Mouse (Mus musculus) forebrain, embryonic 14.5 days (tissue): ENCODE data around the gene Foxn3. TPM values are rescaled to one million over a fixed set of nuclear protein-coding genes. Genes with fewer than 3 reads are reported as not detected.
A peak's percentile ranks its signal among the peaks of the same experiment; 100 is the strongest.

ENCODE experiments used
- ATAC-seq: fragments of 200-750 bp; cut with Nextera tagmentation; 2 replicates; pipeline ENCODE4 v1.8.0; 2017; ENCODE audit warnings: mild to moderate bottlenecking, moderate library complexity
- DNase-seq: peaks from one replicate; pipeline ENCODE4 v3.0.0-alpha.2; 2015; ENCODE audit warnings: low spot score
- H3K27ac ChIP-seq: fragments of 300-500 bp; sonication (generic); 2 replicates; pipeline ENCODE4 v1.5.1; 2014; ENCODE audit warnings: low read depth, mild to moderate bottlenecking, control low read depth, low read length, moderate library complexity
- H3K27me3 ChIP-seq: fragments of 300-500 bp; sonication (generic); replicated peaks from 2 replicates; pipeline ENCODE4 v1.6.1; 2014; ENCODE audit warnings: low read length, control low read depth, mixed read lengths; ENCODE audit not compliant: control insufficient read depth, insufficient read depth
- H3K36me3 ChIP-seq: fragments of 300-500 bp; sonication (generic); 2 replicates; pipeline ENCODE4 v1.6.1; 2014; ENCODE audit warnings: low read length, control low read depth; ENCODE audit not compliant: control insufficient read depth, insufficient read depth
- H3K4me1 ChIP-seq: fragments of 300-500 bp; sonication (generic); 2 replicates; pipeline ENCODE4 v1.6.1; 2014; ENCODE audit warnings: antibody characterized with exemption, low read length, control low read depth; ENCODE audit not compliant: control insufficient read depth, insufficient read depth
- H3K4me2 ChIP-seq: fragments of 300-500 bp; sonication (generic); 2 replicates; pipeline ENCODE4 v1.6.1; 2014; ENCODE audit warnings: mild to moderate bottlenecking, control low read depth, low read length
- H3K4me3 ChIP-seq: fragments of 300-500 bp; sonication (generic); 2 replicates; pipeline ENCODE4 v1.5.1; 2014; ENCODE audit warnings: low read depth, low read length, control low read depth
- H3K9ac ChIP-seq: fragments of 300-500 bp; sonication (generic); 2 replicates; pipeline ENCODE4 v1.6.1; 2014; ENCODE audit warnings: mild to moderate bottlenecking, low read length, control low read depth, moderate library complexity
- H3K9me3 ChIP-seq: fragments of 300-500 bp; sonication (generic); replicated peaks from 2 replicates; pipeline ENCODE4 v1.6.1; 2016; ENCODE audit warnings: low read length, control low read depth, mixed read lengths; ENCODE audit not compliant: control insufficient read depth
- whole genome bisulfite sequencing: fragments of 180-500 bp; shearing (Covaris S2); extraction: QIAGEN DNeasy Blood & Tissue Kit; methylation state at CpG from one replicate; pipeline ENCODE4 v1.1.7; 2014; 5-methylcytosine and 5-hydroxymethylcytosine counted together
- polyA plus RNA-seq: library from polyadenylated mRNA; unstranded; fragments of >200 nt; fragmentation: Nextera tagmentation; extraction: Ambion mirVana; gene quantifications from 2 replicates; pipeline ENCODE4 v1.2.1, GENCODE M21; 2014

Gene Foxn3
- polyA plus RNA-seq, 1 experiment from 2014 or later: 61.6 TPM

DNA sequence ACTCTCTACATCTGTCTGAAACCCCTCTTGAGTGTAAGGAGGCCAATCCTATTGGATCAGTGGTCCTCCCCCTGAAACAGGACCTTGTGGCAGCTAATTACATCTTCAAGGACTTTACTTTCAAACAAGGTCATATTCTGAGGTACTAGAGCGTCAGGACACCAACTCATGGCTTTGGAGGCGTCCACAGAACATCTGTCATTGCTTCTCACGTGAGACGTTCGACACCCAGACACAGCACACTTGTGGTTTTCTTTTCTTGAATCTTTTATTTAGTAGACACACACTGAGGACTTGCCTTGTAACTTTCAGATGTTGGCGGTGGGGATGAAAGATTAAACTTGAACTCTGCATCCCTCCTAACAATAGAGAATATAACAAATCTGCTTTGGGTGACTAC lies 265.1 kb downstream of the Foxn3 start:
- Histone ChIP-seq H3K4me1 (peaks cover 38% of the 10 kb centered on the region), H3K4me3 (no peak overlapping the region), H3K27me3 (no peaks in the 10 kb centered on the region), H3K4me2 (no peak overlapping the region), H3K9me3 (no peaks in the 10 kb centered on the region), H3K36me3 (no peaks in the 10 kb centered on the region), H3K27ac (no peak overlapping the region), H3K9ac (no peak overlapping the region)
- WGBS: 69% methylated on average over 6 of the region's 6 CpGs
- ATAC-seq (no peak), DNase-seq (no peak)

DNA sequence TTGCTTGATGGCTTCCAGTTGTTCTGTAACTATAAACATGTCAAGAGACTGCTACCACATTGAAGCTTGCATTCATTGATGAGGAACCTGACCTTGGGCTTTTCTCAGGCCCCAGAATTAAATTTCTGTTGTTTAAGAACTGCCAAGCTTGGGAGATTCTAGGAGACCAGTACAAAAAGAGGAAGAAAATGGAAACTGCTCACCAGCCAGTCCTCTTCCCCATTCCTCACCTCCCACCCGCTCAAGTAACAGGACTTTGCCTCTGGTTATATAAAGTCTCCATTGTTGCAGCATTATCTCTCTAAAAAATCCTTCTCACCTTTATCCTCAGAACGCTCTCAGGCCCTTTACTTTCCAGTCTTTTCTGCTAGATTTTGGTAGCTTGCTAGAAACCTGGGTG lies 265.6 kb downstream of the Foxn3 start:
- H3K4me1 ChIP-seq: peaks cover 42% of the 10 kb centered on the region
- no peak for ATAC-seq

DNA sequence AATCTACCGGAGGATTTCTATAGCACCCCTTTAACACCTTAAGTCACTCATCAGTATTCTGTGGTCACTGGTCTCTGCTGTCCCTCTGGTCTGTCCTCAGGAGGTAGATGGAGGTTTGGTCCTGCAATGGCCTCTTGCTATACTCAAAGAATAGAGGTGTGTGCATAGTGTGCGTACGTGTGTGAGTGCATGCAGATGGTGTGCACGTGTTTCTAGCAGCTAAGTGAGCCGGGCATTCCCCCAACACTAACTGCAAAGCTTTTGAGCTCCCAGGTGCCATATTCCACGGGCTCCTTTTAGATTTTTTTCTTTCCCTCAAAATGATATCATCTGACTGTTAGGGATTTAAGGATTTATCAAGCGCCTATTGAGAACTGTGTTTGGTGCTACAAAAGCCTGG lies 269.9 kb downstream of the Foxn3 start:
- Histone ChIP-seq H3K4me2 (no peak overlapping the region), H3K4me1 (peaks cover 30% of the 10 kb centered on the region), H3K9ac (no peak overlapping the region), H3K27ac (no peak overlapping the region), H3K4me3 (no peak overlapping the region), H3K27me3 (no peaks in the 10 kb centered on the region), H3K36me3 (no peaks in the 10 kb centered on the region), H3K9me3 (no peaks in the 10 kb centered on the region)
- ATAC-seq (no peak), DNase-seq (peak; percentile 20)
- WGBS: 64% methylated on average over 7 of the region's 7 CpGs

More for the DNA sequence above, 265.6 kb downstream of the Foxn3 start:
- WGBS: 83% methylated on average over 2 of the region's 2 CpGs
- Histone ChIP-seq H3K27me3 (no peaks in the 10 kb centered on the region), H3K4me2 (no peak overlapping the region), H3K27ac (no peak overlapping the region), H3K4me3 (no peak overlapping the region), H3K9me3 (no peaks in the 10 kb centered on the region), H3K9ac (no peak overlapping the region), H3K36me3 (no peaks in the 10 kb centered on the region)
- DNase-seq: no peak

DNA sequence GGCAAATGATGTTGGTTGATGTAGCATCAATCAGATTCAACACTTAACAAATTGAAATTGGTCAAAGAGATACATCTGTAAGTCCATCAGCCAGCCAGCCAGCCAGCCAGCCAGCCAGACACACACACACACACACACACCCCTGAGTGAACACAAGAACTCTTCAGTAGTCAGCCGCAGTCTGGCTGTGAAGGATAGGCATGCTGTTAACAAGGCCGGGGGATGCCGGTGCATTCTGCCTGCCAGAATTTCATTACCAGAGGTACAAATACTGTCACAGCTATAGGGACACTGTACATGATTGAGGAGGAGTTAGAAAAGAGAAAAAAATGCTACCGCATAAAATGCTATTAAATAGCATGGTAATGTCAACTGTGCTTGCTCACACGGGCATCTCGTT lies 271.2 kb downstream of the Foxn3 start:
- ATAC-seq: peak; percentile 25; the same call in 1 of the 2 replicates
- DNase-seq: peak; percentile 66
- 28% methylated on average over 6 of the region's 6 CpGs for WGBS
- no peaks in the 10 kb centered on the region for H3K9me3 ChIP-seq
- H3K36me3 ChIP-seq: no peaks in the 10 kb centered on the region
- no peak overlapping the region for H3K9ac ChIP-seq
- no peak overlapping the region for H3K4me3 ChIP-seq
- H3K27me3 ChIP-seq: no peaks in the 10 kb centered on the region
- 0 out of 2 replicates have a peak overlapping the region, but pooled peaks have one; percentile 36 for H3K27ac ChIP-seq
- peaks cover 33% of the 10 kb centered on the region for H3K4me1 ChIP-seq
- no peak overlapping the region for H3K4me2 ChIP-seq

DNA sequence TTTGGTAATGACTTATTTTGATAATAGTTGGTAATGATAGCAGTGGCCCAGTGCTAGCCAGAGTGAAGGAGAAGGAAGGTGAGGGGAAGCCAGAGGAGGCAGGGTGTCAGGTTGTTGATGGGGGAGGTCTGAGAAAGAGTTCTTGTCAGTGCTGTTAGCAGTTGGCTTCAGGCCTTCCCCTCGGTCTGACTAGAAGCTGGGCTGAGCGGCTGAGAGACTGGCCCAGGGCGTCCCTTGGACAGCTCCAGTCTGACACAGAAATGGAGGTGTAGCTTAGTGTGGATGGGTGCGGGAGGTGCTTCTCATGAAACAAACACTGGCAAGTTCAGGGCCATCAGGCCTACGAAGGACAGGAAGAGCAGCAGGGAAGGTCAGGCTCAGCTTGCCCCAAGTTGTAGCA lies 276.3 kb downstream of the Foxn3 start:
- ATAC-seq (peak; percentile 11; the same call in 1 of the 2 replicates), DNase-seq (no peak)
- Histone ChIP-seq H3K4me3 (no peak overlapping the region), H3K4me1 (peaks cover 54% of the 10 kb centered on the region), H3K27ac (peak overlapping the region; percentile 77), H3K36me3 (no peaks in the 10 kb centered on the region), H3K9me3 (no peaks in the 10 kb centered on the region), H3K4me2 (no peak overlapping the region), H3K27me3 (no peaks in the 10 kb centered on the region), H3K9ac (peak overlapping the region; percentile 17; the same call in 1 of the 2 replicates)
- 45% methylated on average over 5 of the region's 5 CpGs for WGBS

DNA sequence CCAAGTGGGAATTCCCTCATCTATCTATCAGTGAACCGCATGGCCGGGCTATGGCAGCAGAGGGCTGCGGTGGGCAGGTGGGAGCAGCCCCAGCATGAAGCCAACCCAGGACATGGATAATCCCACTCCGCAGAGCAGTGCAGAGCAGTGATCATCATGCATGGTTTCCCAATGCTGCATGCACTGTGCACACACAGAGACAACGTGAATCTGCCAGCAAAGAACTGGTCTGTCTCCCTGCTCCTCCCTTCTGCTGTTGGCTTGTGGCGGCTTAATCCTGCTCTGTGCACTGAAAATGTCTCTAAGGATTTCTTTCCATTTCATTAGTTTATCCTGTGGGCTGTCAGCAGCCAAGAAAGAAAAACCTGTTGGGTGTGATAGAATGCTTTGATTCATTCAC lies 276.7 kb downstream of the Foxn3 start:
- H3K27ac ChIP-seq: peak overlapping the region; percentile 77
- ATAC-seq (peak; percentile 38; the same call in 1 of the 2 replicates), DNase-seq (peak; percentile 57)
- no peak overlapping the region for H3K4me3 ChIP-seq
- 35% methylated on average over 6 of the region's 6 CpGs for WGBS
- peaks cover 54% of the 10 kb centered on the region for H3K4me1 ChIP-seq
- H3K27me3 ChIP-seq: no peaks in the 10 kb centered on the region
- H3K36me3 ChIP-seq: no peaks in the 10 kb centered on the region
- H3K9ac ChIP-seq: no peak overlapping the region
- H3K9me3 ChIP-seq: no peaks in the 10 kb centered on the region
- H3K4me2 ChIP-seq: no peak overlapping the region

DNA sequence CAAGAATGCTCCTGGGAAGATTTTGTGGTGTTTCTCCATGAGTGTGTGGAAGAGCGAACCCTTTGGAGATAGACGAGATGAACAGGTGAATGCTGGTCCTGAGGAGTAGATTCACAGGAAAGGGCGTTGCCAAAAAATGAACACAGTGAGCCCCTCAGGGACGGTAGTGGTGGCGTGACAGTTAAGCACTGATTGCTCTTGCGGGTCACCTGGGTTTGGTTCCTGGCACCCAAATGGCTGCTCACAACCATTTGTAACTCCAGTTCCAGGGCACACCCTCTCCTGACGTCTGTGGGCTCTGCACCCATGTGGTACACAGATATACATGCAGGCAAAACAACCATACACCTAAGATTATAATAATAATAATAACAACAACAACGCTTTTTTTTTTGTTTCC lies 277.7 kb downstream of the Foxn3 start:
- Histone ChIP-seq H3K4me2 (peak overlapping the region; percentile 26; the same call in 1 of the 2 replicates), H3K4me3 (no peak overlapping the region), H3K36me3 (no peaks in the 10 kb centered on the region), H3K4me1 (peaks cover 54% of the 10 kb centered on the region), H3K27ac (peak overlapping the region; percentile 63), H3K27me3 (no peaks in the 10 kb centered on the region), H3K9me3 (no peaks in the 10 kb centered on the region), H3K9ac (no peak overlapping the region; the same call in 1 of the 2 replicates)
- no peak for ATAC-seq
- 50% methylated on average over 8 of the region's 8 CpGs for WGBS
- no peak for DNase-seq

DNA sequence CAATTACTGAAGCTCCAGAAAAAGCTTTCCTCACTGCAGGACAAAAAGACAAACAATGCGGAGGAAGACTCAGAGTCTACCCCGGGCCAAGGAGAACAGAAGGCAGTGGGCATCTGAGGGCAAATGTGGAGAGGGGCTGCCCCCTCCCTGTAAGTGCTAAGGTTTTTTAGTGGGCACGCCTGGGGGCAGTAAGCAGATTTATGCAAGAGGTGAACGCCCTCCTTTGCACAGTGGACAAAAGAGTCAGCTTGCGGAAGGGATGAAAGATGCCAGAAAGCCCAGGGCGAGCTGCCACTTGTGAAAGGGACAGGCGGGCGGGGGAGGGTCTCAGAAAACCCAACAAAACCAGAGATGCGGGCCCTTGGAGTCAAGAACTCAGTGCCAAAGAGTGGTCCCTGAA lies 278.2 kb downstream of the Foxn3 start:
- peaks cover 54% of the 10 kb centered on the region for H3K4me1 ChIP-seq
- no peak overlapping the region for H3K4me3 ChIP-seq
- no peaks in the 10 kb centered on the region for H3K27me3 ChIP-seq
- ATAC-seq (peak; percentile 57), DNase-seq (peak; percentile 79)
- H3K27ac ChIP-seq: peak overlapping the region; percentile 63
- no peaks in the 10 kb centered on the region for H3K36me3 ChIP-seq
- no peaks in the 10 kb centered on the region for H3K9me3 ChIP-seq
- peak overlapping the region; percentile 21; the same call in 1 of the 2 replicates for H3K9ac ChIP-seq
- peak overlapping the region; percentile 26; the same call in 1 of the 2 replicates for H3K4me2 ChIP-seq
- WGBS: 4% methylated on average over 9 of the region's 9 CpGs

DNA sequence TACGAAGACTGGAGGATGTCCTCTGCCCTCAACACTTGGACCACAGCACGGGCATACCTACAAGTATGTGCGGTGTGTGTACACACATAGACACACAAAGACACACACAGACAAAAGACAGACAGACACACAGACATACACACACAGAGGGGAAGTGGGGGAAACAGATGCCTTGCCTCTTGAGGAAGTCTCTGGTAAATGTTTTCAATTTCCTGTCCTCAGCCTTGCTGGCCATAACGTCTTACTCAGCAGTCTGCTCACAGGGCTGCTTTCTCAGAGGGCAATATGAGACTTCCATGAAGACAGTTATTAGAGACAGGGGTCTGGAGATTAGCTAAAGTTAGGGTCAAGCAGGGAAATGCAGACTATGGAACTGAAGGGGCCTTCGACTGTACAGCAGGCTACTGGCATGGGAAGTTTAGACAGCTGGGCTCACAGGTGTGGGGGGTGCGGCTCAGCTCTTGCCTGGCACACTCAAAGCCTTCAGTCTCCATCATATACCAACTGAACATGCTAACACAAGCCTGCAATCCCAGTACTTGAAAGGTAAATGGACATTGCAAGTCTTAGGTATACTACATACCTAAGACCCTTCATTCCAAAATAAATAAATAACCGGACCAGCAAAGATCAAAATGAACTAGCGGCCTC lies 278.8 kb downstream of the Foxn3 start:
- Histone ChIP-seq H3K9me3 (no peaks in the 10 kb centered on the region), H3K4me1 (peaks cover 54% of the 10 kb centered on the region), H3K4me3 (no peak overlapping the region), H3K36me3 (no peaks in the 10 kb centered on the region), H3K27ac (peak overlapping the region; percentile 63), H3K4me2 (no peak overlapping the region), H3K27me3 (no peaks in the 10 kb centered on the region), H3K9ac (no peak overlapping the region)
- ATAC-seq (peak; percentile 22; the same call in 1 of the 2 replicates), DNase-seq (no peak)
- WGBS: 50% methylated on average over 8 of the region's 8 CpGs
